In genomic region chr12:107850591-107850990, GRCm38 (mm10) we compare ENCODE assay signal across 23 mouse cellular contexts.
DNase-seq lines count a peak whose midpoint lies in the region; ATAC-seq lines count a peak whose summit lies in the region.
"Had no signal": no experiment of that assay in that cellular context is flagged by ENCODE, and none has a peak within 500 bp of the region (broad histone marks: within the 10 kb centered on the region; RNA-seq: fewer than 3 reads in every experiment).

No protein-coding gene starts in this region.

- no peak overlapping the region for H3K9ac ChIP-seq in forebrain, embryonic 11.5 days (ENCODE audit: low read length)
- no peak overlapping the region for H3K9ac ChIP-seq in forebrain, embryonic 13.5 days
- H3K9ac ChIP-seq in midbrain, embryonic 11.5 days (ENCODE audit: low read length): no peak overlapping the region
- no peak overlapping the region for H3K9ac ChIP-seq in midbrain, embryonic 14.5 days (replicated peaks; ENCODE audit: low read length)
- H3K9ac ChIP-seq: embryonic facial prominence, embryonic 12.5 days; forebrain, embryonic 12.5 days; forebrain, embryonic 15.5 days; forebrain, postnatal 0 days had no signal

- no peaks in the 10 kb centered on the region for H3K36me3 ChIP-seq in forebrain, embryonic 11.5 days (ENCODE audit: control insufficient read depth, insufficient read depth, low read length)
- no peaks in the 10 kb centered on the region for H3K36me3 ChIP-seq in forebrain, embryonic 13.5 days (ENCODE audit: poor library complexity, severe bottlenecking)
- H3K36me3 ChIP-seq in midbrain, embryonic 11.5 days (ENCODE audit: control insufficient read depth, insufficient read depth, low read length): no peaks in the 10 kb centered on the region
- no peaks in the 10 kb centered on the region for H3K36me3 ChIP-seq in midbrain, embryonic 14.5 days (ENCODE audit: control insufficient read depth, insufficient read depth, low read length)
- H3K36me3 ChIP-seq: embryonic facial prominence, embryonic 10.5 days; embryonic facial prominence, embryonic 12.5 days; forebrain, embryonic 12.5 days; forebrain, embryonic 15.5 days; G1E had no signal

- no peaks in the 10 kb centered on the region for H3K4me1 ChIP-seq in forebrain, embryonic 11.5 days (replicated peaks; ENCODE audit: control insufficient read depth, insufficient read depth, low read length)
- H3K4me1 ChIP-seq in forebrain, embryonic 13.5 days: no peaks in the 10 kb centered on the region
- H3K4me1 ChIP-seq in midbrain, embryonic 11.5 days (ENCODE audit: control insufficient read depth, insufficient read depth, low read length): no peaks in the 10 kb centered on the region
- H3K4me1 ChIP-seq in midbrain, embryonic 14.5 days (ENCODE audit: control insufficient read depth, insufficient read depth, low read length): no peaks in the 10 kb centered on the region
- H3K4me1 ChIP-seq: embryonic facial prominence, embryonic 10.5 days; embryonic facial prominence, embryonic 12.5 days; forebrain, embryonic 12.5 days; forebrain, embryonic 15.5 days had no signal

- no peaks in the 10 kb centered on the region for H3K9me3 ChIP-seq in forebrain, embryonic 11.5 days (ENCODE audit: control insufficient read depth, low read length)
- no peaks in the 10 kb centered on the region for H3K9me3 ChIP-seq in forebrain, embryonic 13.5 days (replicated peaks)
- no peaks in the 10 kb centered on the region for H3K9me3 ChIP-seq in midbrain, embryonic 11.5 days (ENCODE audit: control insufficient read depth, low read length)
- no peaks in the 10 kb centered on the region for H3K9me3 ChIP-seq in midbrain, embryonic 14.5 days (ENCODE audit: control insufficient read depth, low read length)
- H3K9me3 ChIP-seq: embryonic facial prominence, embryonic 10.5 days; embryonic facial prominence, embryonic 12.5 days; forebrain, embryonic 12.5 days; forebrain, embryonic 15.5 days had no signal

- H3K27ac ChIP-seq in forebrain, embryonic 11.5 days (ENCODE audit: low read depth, low read length): no peak overlapping the region
- no peak overlapping the region for H3K27ac ChIP-seq in forebrain, embryonic 13.5 days
- no peak overlapping the region for H3K27ac ChIP-seq in midbrain, embryonic 11.5 days (ENCODE audit: low read depth, low read length)
- no peak overlapping the region for H3K27ac ChIP-seq in midbrain, embryonic 14.5 days (replicated peaks; ENCODE audit: low read depth, low read length)
- H3K27ac ChIP-seq: embryonic facial prominence, embryonic 10.5 days; embryonic facial prominence, embryonic 12.5 days; forebrain, embryonic 12.5 days; forebrain, embryonic 15.5 days had no signal

- H3K27me3 ChIP-seq in forebrain, embryonic 11.5 days (ENCODE audit: control insufficient read depth, insufficient read depth, low read length): no peaks in the 10 kb centered on the region
- H3K27me3 ChIP-seq in forebrain, embryonic 13.5 days: no peaks in the 10 kb centered on the region
- no peaks in the 10 kb centered on the region for H3K27me3 ChIP-seq in midbrain, embryonic 11.5 days (ENCODE audit: control insufficient read depth, insufficient read depth, low read length)
- no peaks in the 10 kb centered on the region for H3K27me3 ChIP-seq in midbrain, embryonic 14.5 days (ENCODE audit: control insufficient read depth, insufficient read depth, low read length)
- H3K27me3 ChIP-seq: CH12.LX; embryonic facial prominence, embryonic 12.5 days; forebrain, embryonic 12.5 days; forebrain, embryonic 15.5 days had no signal

- DNase-seq in adrenal gland, adult (ENCODE audit: inconsistent age in 2 of 2, low spot score in 1 of 2): peak; percentile 21 to 35
- no peak for DNase-seq in adrenal gland, postnatal 4 days (ENCODE audit: low spot score in 2 of 2)
- DNase-seq in adrenal gland, adult 8-10 months: peak; percentile 4
- no peak for DNase-seq in adrenal gland, postnatal 10 days
- peak; percentile 37 for DNase-seq in forebrain, embryonic 11.5 days (ENCODE audit: low spot score)
- peak; percentile 73 for DNase-seq in midbrain, embryonic 11.5 days (ENCODE audit: low spot score, missing footprints)
- no peak for DNase-seq in midbrain, embryonic 14.5 days
- DNase-seq: B cell, adult 2 months; cerebellum, adult 11-12 months; cerebellum, adult 2 months; cerebellum, adult 9-10 months; cerebellum, postnatal 25 days; forebrain, postnatal 0 days had no signal

- no peak overlapping the region for H3K4me2 ChIP-seq in forebrain, embryonic 11.5 days (ENCODE audit: low read depth, low read length, severe bottlenecking)
- H3K4me2 ChIP-seq in forebrain, embryonic 13.5 days: no peak overlapping the region
- no peak overlapping the region for H3K4me2 ChIP-seq in midbrain, embryonic 11.5 days
- no peak overlapping the region for H3K4me2 ChIP-seq in midbrain, embryonic 14.5 days (ENCODE audit: low read length)
- H3K4me2 ChIP-seq: embryonic facial prominence, embryonic 12.5 days; forebrain, embryonic 12.5 days; forebrain, embryonic 15.5 days had no signal

- WGBS in forebrain, embryonic 11.5 days: 95% methylated on average over 7 of the region's 7 CpGs
- WGBS in forebrain, embryonic 13.5 days: 93% methylated on average over 7 of the region's 7 CpGs
- WGBS in midbrain, embryonic 11.5 days: 95% methylated on average over 7 of the region's 7 CpGs
- 95% methylated on average over 7 of the region's 7 CpGs for WGBS in midbrain, embryonic 14.5 days

- H3K4me3 ChIP-seq in forebrain, embryonic 11.5 days (ENCODE audit: low read depth, low read length): no peak overlapping the region
- no peak overlapping the region for H3K4me3 ChIP-seq in forebrain, embryonic 13.5 days
- H3K4me3 ChIP-seq in midbrain, embryonic 11.5 days (ENCODE audit: low read depth, low read length): no peak overlapping the region
- H3K4me3 ChIP-seq in midbrain, embryonic 14.5 days (replicated peaks; ENCODE audit: low read depth, low read length): no peak overlapping the region
- H3K4me3 ChIP-seq: embryonic facial prominence, embryonic 10.5 days; embryonic facial prominence, embryonic 12.5 days; forebrain, embryonic 12.5 days; forebrain, embryonic 15.5 days had no signal

- no peak for ATAC-seq in forebrain, embryonic 11.5 days (replicated peaks; ENCODE audit: low FRiP score)
- ATAC-seq in forebrain, embryonic 13.5 days: no peak
- ATAC-seq in midbrain, embryonic 11.5 days (ENCODE audit: low FRiP score): no peak
- ATAC-seq in midbrain, embryonic 14.5 days (ENCODE audit: low FRiP score, low TSS enrichment): no peak
- ATAC-seq: activated CD4-positive, CD25-positive, alpha-beta regulatory T cell, adult 4 months; CD4-positive, CD25-positive, alpha-beta regulatory T cell, adult 4 months; forebrain, embryonic 15.5 days; forebrain, postnatal 0 days; Patski had no signal

Comparison
In these comparisons a context has a peak if more than half of its experiments do, and no peak if none do; other contexts are left out.
1. DNase-seq: peak in adrenal gland, adult (2 of 2), adrenal gland, adult 8-10 months (single experiment), forebrain, embryonic 11.5 days (single experiment) and midbrain, embryonic 11.5 days (single experiment); none in adrenal gland, postnatal 4 days (0 of 2), adrenal gland, postnatal 10 days (single experiment) and midbrain, embryonic 14.5 days (single experiment).